Comparison of ENCODE assay signal across 28 mouse cellular contexts in the genomic region with DNA sequence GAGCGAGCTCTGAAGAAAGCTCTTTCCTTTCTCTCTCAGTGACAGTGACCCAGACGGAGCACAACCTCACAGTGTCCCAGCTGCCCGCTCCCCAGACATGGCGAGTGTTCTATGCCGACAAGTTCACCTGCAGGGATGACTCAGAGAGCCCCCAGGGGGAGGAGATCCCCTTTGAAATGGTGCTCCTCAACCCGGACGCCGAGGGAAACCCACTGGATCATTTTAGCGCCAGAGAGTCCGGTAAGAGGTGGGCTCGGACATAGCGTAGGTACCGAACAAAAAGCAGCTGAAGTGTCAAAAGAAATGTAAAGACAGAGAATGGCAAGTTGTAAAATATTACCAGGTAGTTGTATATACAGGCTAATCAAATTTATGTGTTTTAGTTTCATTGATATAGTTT. TPM values are rescaled to one million over a fixed set of nuclear protein-coding genes. Genes with fewer than 3 reads are reported as not detected.
"Had no signal": no experiment of that assay in that cellular context is flagged by ENCODE, and none has a peak within 500 bp of the region (broad histone marks: within the 10 kb centered on the region; RNA-seq: fewer than 3 reads in every experiment).

No protein-coding gene starts in this region.

- H3K27ac ChIP-seq: embryonic facial prominence, embryonic 10.5 days; embryonic facial prominence, embryonic 12.5 days; embryonic facial prominence, embryonic 13.5 days; embryonic facial prominence, embryonic 15.5 days; forebrain, embryonic 10.5 days; forebrain, embryonic 12.5 days; forebrain, embryonic 13.5 days; forebrain, embryonic 15.5 days; gastrocnemius, adult 2 months; heart, adult 2 months had no signal

- H3K4me1 ChIP-seq: embryonic facial prominence, embryonic 15.5 days; forebrain, embryonic 12.5 days; forebrain, embryonic 13.5 days; forebrain, embryonic 15.5 days had no signal

- H3K9ac ChIP-seq: embryonic facial prominence, embryonic 12.5 days; embryonic facial prominence, embryonic 13.5 days; embryonic facial prominence, embryonic 15.5 days; forebrain, embryonic 12.5 days; forebrain, embryonic 13.5 days; forebrain, embryonic 15.5 days; forebrain, postnatal 0 days had no signal

- H3K27me3 ChIP-seq: embryonic facial prominence, embryonic 12.5 days; embryonic facial prominence, embryonic 13.5 days; embryonic facial prominence, embryonic 15.5 days; forebrain, embryonic 12.5 days; forebrain, embryonic 13.5 days; forebrain, embryonic 15.5 days had no signal

- ATAC-seq: forebrain, embryonic 13.5 days; forebrain, embryonic 14.5 days; forebrain, embryonic 15.5 days; forebrain, embryonic 16.5 days; forebrain, postnatal 0 days had no signal

- DNase-seq: cerebellum, adult 2 months; cerebellum, adult 8-10 months; cerebellum, adult 9-10 months; cerebellum, adult 9-11 months; cerebellum, postnatal 10 days; cerebellum, postnatal 14 days; cerebellum, postnatal 25 days; cerebellum, postnatal 36 days; embryo, embryonic 11 days; forebrain, postnatal 0 days; gastrocnemius, adult 2 months; gastrocnemius, postnatal 10 days; gastrocnemius, postnatal 14 days; gastrocnemius, postnatal 25 days; gastrocnemius, postnatal 36 days; heart, adult 18-20 months; heart, adult 2 months had no signal

- H3K4me3 ChIP-seq: embryonic facial prominence, embryonic 10.5 days; embryonic facial prominence, embryonic 12.5 days; embryonic facial prominence, embryonic 13.5 days; embryonic facial prominence, embryonic 15.5 days; erythroblast, embryonic 14.5 days; forebrain, embryonic 10.5 days; forebrain, embryonic 12.5 days; forebrain, embryonic 13.5 days; forebrain, embryonic 15.5 days; gastrocnemius, adult 2 months; heart, adult 2 months had no signal

- H3K4me2 ChIP-seq: embryonic facial prominence, embryonic 12.5 days; embryonic facial prominence, embryonic 13.5 days; embryonic facial prominence, embryonic 15.5 days; forebrain, embryonic 12.5 days; forebrain, embryonic 13.5 days; forebrain, embryonic 15.5 days had no signal

- H3K36me3 ChIP-seq: forebrain, embryonic 15.5 days had no signal

- H3K9me3 ChIP-seq: embryonic facial prominence, embryonic 10.5 days; embryonic facial prominence, embryonic 12.5 days; embryonic facial prominence, embryonic 13.5 days; embryonic facial prominence, embryonic 15.5 days; forebrain, embryonic 10.5 days; forebrain, embryonic 12.5 days; forebrain, embryonic 13.5 days; forebrain, embryonic 15.5 days had no signal

RNA-seq across cellular contexts. Expression of gene Tgds, which starts 15.5 kb away (rescaled TPM):
- polyA plus RNA-seq: erythroblast, embryonic 14.5 days had no signal
